Mouse (Mus musculus): ENCODE data around the gene Tyw1.

The Tyw1 gene

GRCm38 (mm10) chr5:130264433-130265005 is 9.1 kb downstream of the Tyw1 start:
- no peak for DNase-seq (ENCODE audit: low spot score)

GRCm38 (mm10) chr5:130266651-130267050 is 11.2 kb downstream of the Tyw1 start:
- no peak for DNase-seq (ENCODE audit: low spot score)

GRCm38 (mm10) chr5:130267316-130267715 is 11.9 kb downstream of the Tyw1 start:
- DNase-seq (ENCODE audit: low spot score), result no peak

GRCm38 (mm10) chr5:130268976-130269375 is 13.6 kb downstream of the Tyw1 start:
- no peak for DNase-seq (ENCODE audit: low spot score)

- DNase-seq (ENCODE audit: low spot score), result no peak
These were observed 16.9 kb downstream of the Tyw1 start for GRCm38 (mm10) chr5:130272344-130272743.

GRCm38 (mm10) chr5:130273046-130273445 is 17.6 kb downstream of the Tyw1 start:
- DNase-seq (ENCODE audit: low spot score), result no peak

- DNase-seq (ENCODE audit: low spot score), result peak; percentile 29
These were observed 20.1 kb downstream of the Tyw1 start for GRCm38 (mm10) chr5:130275509-130275908.

GRCm38 (mm10) chr5:130278011-130278472 is 22.6 kb downstream of the Tyw1 start:
- no peak for DNase-seq (ENCODE audit: low spot score)

GRCm38 (mm10) chr5:130283079-130283732 is 27.8 kb downstream of the Tyw1 start:
- no peak for DNase-seq (ENCODE audit: low spot score)

GRCm38 (mm10) chr5:130288106-130288505 is 32.7 kb downstream of the Tyw1 start:
- no peak for DNase-seq (ENCODE audit: low spot score)

- no peak for DNase-seq (ENCODE audit: low spot score)
These were observed 34.8 kb downstream of the Tyw1 start for GRCm38 (mm10) chr5:130290242-130290641.

- DNase-seq (ENCODE audit: low spot score), result no peak
These were observed 35.4 kb downstream of the Tyw1 start for GRCm38 (mm10) chr5:130290775-130291174.

GRCm38 (mm10) chr5:130292976-130293375 is 37.6 kb downstream of the Tyw1 start:
- no peak for DNase-seq (ENCODE audit: low spot score)

- no peak for DNase-seq (ENCODE audit: low spot score)
These were observed 38.5 kb downstream of the Tyw1 start for GRCm38 (mm10) chr5:130293941-130294340.

- DNase-seq (ENCODE audit: low spot score), result no peak
These were observed 39.2 kb downstream of the Tyw1 start for GRCm38 (mm10) chr5:130294598-130294997.

- no peak for DNase-seq (ENCODE audit: low spot score)
These were observed 40.7 kb downstream of the Tyw1 start for GRCm38 (mm10) chr5:130296071-130296470.

GRCm38 (mm10) chr5:130298831-130299460 is 43.5 kb downstream of the Tyw1 start:
- no peak for DNase-seq (ENCODE audit: low spot score)

- no peak for DNase-seq (ENCODE audit: low spot score)
These were observed 44.1 kb downstream of the Tyw1 start for GRCm38 (mm10) chr5:130299526-130299925.

- DNase-seq (ENCODE audit: low spot score), result no peak
These were observed 48.2 kb downstream of the Tyw1 start for GRCm38 (mm10) chr5:130303611-130304010.

GRCm38 (mm10) chr5:130307921-130308320 is 52.5 kb downstream of the Tyw1 start:
- no peak for DNase-seq (ENCODE audit: low spot score)

- DNase-seq (ENCODE audit: low spot score), result no peak
These were observed 54.7 kb downstream of the Tyw1 start for GRCm38 (mm10) chr5:130310077-130310476.

GRCm38 (mm10) chr5:130310827-130311226 is 55.4 kb downstream of the Tyw1 start:
- peak; percentile 26 for DNase-seq (ENCODE audit: low spot score)

GRCm38 (mm10) chr5:130313488-130313887 is 58.1 kb downstream of the Tyw1 start:
- DNase-seq (ENCODE audit: low spot score), result no peak
